Mouse (Mus musculus) c-Kit-positive CD71-negative TER-119-negative erythroid progenitor cells, embryonic 14.5 days (primary cell): ENCODE results near the gene Lrrc42.

Source experiments
- DNase-seq: peaks from one replicate; pipeline ENCODE4 v3.0.0-alpha.2; 2013; ENCODE audit warnings: low read depth

Lrrc42 gene

GRCm38 (mm10) chr4:107248061-107248460 lies 5.3 kb downstream of the Lrrc42 start:
- no peak for DNase-seq

- no peak for DNase-seq
Observed at GRCm38 (mm10) chr4:107247110-107247509, 6.2 kb downstream of the Lrrc42 start.

GRCm38 (mm10) chr4:107246040-107246439 lies 7.3 kb downstream of the Lrrc42 start:
- no peak for DNase-seq

- DNase-seq: no peak
Observed at GRCm38 (mm10) chr4:107245368-107245767, 8.0 kb downstream of the Lrrc42 start.

- DNase-seq: no peak
Observed at GRCm38 (mm10) chr4:107243365-107244333, 9.7 kb downstream of the Lrrc42 start.

GRCm38 (mm10) chr4:107240196-107240595 lies 13.1 kb downstream of the Lrrc42 start:
- no peak for DNase-seq

- DNase-seq: no peak
Observed at GRCm38 (mm10) chr4:107238253-107238652, 15.1 kb downstream of the Lrrc42 start.

GRCm38 (mm10) chr4:107232219-107232618 lies 21.1 kb downstream of the Lrrc42 start:
- no peak for DNase-seq

GRCm38 (mm10) chr4:107226313-107226712 lies 27.0 kb downstream of the Lrrc42 start:
- no peak for DNase-seq

- no peak for DNase-seq
Observed at GRCm38 (mm10) chr4:107223225-107224204, 29.8 kb downstream of the Lrrc42 start.

- no peak for DNase-seq
Observed at GRCm38 (mm10) chr4:107221524-107221923, 31.8 kb downstream of the Lrrc42 start.

- DNase-seq: peak; percentile 41
Observed at GRCm38 (mm10) chr4:107217574-107217973, 35.8 kb downstream of the Lrrc42 start.

- no peak for DNase-seq
Observed at GRCm38 (mm10) chr4:107213279-107214011, 39.9 kb downstream of the Lrrc42 start.

GRCm38 (mm10) chr4:107211936-107212335 lies 41.4 kb downstream of the Lrrc42 start:
- no peak for DNase-seq

- no peak for DNase-seq
Observed at GRCm38 (mm10) chr4:107211465-107211864, 41.9 kb downstream of the Lrrc42 start.

GRCm38 (mm10) chr4:107210483-107211097 lies 42.7 kb downstream of the Lrrc42 start:
- peak; percentile 24 for DNase-seq

GRCm38 (mm10) chr4:107208880-107209279 lies 44.5 kb downstream of the Lrrc42 start, which contains the start of gene Ldlrad1:
TSS of gene Ldlrad1 (plus strand) at chr4:107209180.
- DNase-seq: no peak

GRCm38 (mm10) chr4:107207016-107207415 lies 46.3 kb downstream of the Lrrc42 start:
- no peak for DNase-seq

- DNase-seq: no peak
Observed at GRCm38 (mm10) chr4:107203001-107203400, 50.3 kb downstream of the Lrrc42 start.

- DNase-seq: no peak
Observed at GRCm38 (mm10) chr4:107201779-107202178, 51.6 kb downstream of the Lrrc42 start.

GRCm38 (mm10) chr4:107198072-107198471 lies 55.3 kb downstream of the Lrrc42 start:
- no peak for DNase-seq
